Mouse (Mus musculus) c-Kit-negative CD71-positive TER-119-positive erythroid progenitor cells, embryonic 14.5 days (primary cell): ENCODE measurements around the gene Catsper4.
"Not testable (repeated sequence)": the region's sequence is repeated elsewhere in the genome, so short reads cannot be mapped to it uniquely, and the experiment has no call there.

Experiments
- DNase-seq: peaks from one replicate; pipeline ENCODE4 v3.0.0-alpha.2; 2013; ENCODE audit warnings: low read depth, low spot score

The Catsper4 gene

GRCm38 (mm10) chr4:134227194-134227593 lies at the start of gene Catsper4:
Gene Catsper4 (minus strand): TSS chr4:134227383.
- DNase-seq: no peak

GRCm38 (mm10) chr4:134273417-134274345 lies 46.5 kb upstream of the Catsper4 start:
- DNase-seq: peak; percentile 82

- DNase-seq: no peak
Measured at GRCm38 (mm10) chr4:134272731-134273416, 45.7 kb upstream of the Catsper4 start.

- no peak for DNase-seq
Measured at GRCm38 (mm10) chr4:134271979-134272378, 44.8 kb upstream of the Catsper4 start.

- not testable (repeated sequence) for DNase-seq
Measured at GRCm38 (mm10) chr4:134269622-134270021, 42.4 kb upstream of the Catsper4 start.

DNA sequence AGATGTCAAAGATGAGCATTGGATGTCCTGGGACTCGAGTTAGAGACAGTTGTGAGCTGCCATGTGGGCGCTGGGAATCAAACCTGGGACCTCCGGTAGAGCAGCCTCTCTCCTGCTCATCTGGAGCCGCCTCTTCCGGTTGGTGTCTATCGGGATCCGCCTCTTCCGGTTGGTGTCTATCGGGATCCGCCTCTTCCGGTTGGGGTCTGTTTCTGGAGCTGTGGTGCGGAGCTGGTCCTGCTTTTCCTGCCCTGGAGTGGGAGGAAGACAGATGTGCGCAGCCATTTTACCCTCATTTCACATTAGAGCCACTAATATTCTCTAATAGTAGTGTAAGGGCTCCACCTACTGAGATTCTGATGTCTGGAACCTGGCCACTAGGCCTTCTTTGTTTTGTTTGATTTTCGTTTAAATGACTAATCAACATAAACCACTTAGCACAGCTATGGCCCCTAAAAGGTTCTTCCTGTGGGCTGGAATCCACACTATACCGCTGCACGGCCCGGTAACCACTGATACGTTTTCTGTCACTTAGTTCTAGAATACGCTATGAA lies 41.0 kb upstream of the Catsper4 start:
- no peak for DNase-seq

DNA sequence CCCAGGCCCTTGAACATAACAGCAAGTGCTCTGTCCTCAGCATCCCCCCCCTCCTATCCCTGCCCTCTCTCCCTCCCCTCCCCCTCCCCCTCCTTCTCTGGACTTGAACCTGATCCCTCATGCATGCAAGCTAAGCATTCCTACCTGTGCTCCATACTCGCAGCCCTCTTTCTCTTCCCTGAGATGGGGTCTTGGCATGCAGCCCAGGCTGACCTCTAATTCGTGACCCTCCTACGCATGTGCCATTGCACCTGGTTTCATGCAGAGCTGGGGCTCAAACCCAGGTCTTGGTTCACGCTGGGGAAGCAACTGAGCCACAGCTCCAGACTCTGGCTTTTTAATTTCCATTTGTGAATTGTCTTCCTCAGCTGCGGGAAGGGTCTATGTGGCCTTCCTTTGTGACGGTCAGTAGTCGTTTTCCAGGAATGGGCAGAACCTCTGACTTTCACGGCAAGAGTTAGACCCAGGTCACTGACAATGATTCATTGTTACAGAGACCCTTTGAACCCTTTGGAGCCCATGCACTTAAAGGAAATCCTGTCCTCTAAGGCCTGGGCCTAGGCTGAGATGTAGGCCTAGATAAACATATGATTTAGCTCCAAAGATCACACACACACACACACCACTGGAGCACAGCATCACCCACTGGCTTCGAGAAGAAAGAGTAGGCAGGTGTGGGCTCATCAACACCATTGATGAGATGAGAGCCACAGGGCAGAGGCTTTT lies 38.8 kb upstream of the Catsper4 start:
- no peak for DNase-seq

DNA sequence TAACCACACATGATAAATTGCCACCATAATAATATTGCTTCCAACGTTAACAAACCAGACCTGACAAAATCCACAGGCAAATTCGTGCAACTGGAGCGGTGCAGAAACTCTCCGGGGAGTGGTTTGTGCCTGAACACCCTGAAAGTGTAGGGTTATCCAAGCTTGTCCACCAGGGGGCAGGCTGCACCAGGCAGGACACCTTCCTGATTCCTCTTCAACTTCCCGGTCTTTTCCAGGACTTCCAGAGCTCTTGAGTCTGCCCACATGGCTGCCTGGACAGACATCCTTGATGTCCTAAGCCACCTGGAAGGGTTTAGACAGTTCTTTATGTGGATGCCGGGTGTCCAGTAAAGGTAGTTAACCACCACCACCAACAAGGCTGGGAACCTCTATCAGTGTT lies 36.0 kb upstream of the Catsper4 start:
- DNase-seq: no peak

DNA sequence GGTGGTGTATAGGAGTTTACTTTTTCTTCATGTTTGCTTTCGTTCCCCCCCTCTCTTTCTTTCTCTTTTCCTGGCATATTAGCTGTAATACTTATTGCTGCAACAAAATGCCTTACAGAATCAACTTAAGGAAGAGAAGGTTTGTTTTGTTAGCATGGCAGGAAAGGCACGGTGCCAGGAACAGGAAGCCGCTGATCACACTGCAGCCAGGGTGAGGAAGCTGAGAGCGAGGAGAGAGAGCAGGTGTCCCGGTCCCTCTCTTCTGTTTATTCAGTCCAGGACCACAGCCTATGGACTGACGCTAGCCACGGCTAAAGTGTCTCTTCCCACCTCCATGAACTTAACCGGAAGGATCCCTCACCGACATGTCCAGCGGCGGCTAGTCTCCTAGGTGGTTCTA lies 31.2 kb upstream of the Catsper4 start:
- DNase-seq: no peak

DNA sequence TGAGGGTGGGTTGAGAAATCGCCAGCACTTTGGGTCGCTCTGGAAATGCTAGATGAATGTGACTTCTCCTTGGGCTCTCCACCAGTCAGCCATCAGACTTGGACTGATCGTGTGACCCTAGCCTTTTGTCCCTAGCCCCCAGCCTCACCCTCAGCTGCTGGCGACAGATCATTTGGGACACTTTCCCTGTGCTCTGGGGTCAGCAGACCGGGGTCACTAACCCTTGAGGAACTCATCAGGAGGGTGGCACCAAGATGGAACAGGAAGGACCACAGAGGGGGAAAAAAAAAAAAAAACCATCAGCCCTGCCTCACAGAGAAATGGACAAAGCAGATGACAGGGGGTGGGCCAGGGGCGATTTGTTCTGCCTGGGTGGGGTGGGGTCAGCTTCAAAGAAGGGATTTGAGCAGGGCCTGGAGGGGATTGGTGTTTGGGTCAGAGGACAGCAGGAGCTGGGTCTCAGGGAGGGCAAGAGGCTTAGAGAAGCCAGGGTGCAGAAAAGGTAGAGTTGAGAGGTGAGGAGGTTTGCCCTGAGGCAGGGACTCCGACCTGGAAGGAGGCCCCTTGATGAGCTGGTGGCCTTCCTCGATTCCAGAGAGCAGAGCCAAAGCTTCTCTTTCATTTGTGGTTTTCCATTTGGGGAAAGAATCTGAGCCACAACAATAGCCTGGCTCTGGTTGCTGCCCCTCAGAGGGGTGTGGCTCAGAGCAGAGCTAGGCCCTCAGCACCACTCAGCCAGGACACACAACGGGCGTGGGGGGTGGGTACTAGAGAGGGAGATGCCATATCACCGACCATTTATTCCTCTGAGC lies 30.2 kb upstream of the Catsper4 start:
- no peak for DNase-seq

- DNase-seq: no peak
Measured at GRCm38 (mm10) chr4:134256407-134257197, 29.4 kb upstream of the Catsper4 start.

DNA sequence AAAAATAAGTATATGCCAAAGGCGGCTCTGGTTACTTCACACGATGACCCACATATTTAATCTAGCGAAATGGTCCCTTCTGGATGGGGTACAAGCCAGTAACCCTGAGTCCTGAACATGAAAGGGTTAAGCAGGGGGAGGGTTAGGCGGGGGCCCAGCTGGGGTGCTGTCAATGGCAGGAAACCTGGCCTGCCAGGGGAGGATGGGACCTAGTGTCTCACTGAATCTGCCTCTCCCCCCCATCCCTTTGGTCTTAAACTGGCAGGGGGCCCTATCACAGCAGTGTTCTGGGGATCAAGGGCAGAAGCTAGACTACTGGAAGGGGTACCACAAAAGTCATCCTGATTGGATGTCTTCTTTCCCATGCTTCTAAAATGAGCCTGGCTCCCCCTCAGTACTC lies 28.7 kb upstream of the Catsper4 start:
- DNase-seq: no peak

DNA sequence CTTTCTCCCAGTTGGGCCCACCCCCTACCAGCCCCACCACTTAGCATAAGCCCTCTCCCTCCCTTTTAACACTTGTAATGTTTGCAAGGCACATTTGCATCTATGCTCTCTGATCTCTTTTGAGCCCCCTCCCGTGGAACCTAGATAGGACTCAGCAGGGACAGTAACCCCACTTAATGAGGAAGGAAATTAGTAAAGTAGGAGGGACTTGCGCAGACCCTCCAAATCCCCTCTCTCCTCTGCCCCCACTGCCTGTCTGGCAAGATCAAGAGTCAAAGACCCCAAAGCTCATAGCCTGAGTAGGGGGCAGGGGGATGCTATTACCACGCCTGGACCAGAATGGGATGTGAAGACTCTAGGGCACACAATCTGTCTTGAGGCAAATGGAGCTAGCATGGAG lies 27.7 kb upstream of the Catsper4 start:
- DNase-seq: no peak

GRCm38 (mm10) chr4:134253722-134254324 lies 26.6 kb upstream of the Catsper4 start, which contains the start of gene Grrp1:
Gene Grrp1 (minus strand): TSS chr4:134254106.
- DNase-seq: no peak

- no peak for DNase-seq
Measured at GRCm38 (mm10) chr4:134252911-134253721, 25.9 kb upstream of the Catsper4 start.

DNA sequence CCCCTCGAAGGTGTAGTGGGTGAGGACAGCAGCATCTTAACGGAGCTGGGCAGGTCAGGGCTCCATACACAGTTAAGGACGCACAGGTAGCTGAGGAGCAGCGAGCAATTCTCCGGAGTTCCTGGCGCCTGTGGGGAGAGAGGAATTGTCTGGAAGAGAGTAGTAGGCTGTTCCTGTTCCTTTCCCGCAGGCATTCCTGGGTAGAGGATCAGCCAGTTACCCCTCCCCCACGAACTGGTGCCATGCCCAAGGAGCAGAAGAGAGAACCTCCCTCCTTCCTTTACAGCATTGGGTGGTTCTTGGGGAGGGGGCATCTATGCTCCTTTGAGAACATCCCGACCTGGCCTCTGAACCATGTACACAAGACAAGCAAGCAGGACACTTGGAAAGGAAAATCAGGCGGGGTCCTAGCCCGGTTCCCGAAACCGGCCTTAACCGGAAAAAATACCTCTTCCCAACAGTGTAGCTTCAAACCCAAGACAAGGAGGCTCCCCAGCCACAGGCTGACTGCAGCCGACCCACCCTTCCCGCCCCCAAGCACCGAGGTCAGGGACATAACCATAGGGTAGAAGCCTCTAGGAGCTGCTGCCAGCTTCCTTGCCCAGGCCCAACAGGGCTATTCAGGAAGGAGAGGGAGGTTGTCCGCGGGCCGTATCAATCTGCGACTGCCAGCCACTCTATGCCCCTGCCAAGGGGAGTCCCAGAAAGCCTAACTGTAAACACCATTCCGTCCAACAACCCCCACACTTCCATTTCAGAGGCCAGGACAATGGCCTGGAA lies 25.1 kb upstream of the Catsper4 start:
- no peak for DNase-seq

DNA sequence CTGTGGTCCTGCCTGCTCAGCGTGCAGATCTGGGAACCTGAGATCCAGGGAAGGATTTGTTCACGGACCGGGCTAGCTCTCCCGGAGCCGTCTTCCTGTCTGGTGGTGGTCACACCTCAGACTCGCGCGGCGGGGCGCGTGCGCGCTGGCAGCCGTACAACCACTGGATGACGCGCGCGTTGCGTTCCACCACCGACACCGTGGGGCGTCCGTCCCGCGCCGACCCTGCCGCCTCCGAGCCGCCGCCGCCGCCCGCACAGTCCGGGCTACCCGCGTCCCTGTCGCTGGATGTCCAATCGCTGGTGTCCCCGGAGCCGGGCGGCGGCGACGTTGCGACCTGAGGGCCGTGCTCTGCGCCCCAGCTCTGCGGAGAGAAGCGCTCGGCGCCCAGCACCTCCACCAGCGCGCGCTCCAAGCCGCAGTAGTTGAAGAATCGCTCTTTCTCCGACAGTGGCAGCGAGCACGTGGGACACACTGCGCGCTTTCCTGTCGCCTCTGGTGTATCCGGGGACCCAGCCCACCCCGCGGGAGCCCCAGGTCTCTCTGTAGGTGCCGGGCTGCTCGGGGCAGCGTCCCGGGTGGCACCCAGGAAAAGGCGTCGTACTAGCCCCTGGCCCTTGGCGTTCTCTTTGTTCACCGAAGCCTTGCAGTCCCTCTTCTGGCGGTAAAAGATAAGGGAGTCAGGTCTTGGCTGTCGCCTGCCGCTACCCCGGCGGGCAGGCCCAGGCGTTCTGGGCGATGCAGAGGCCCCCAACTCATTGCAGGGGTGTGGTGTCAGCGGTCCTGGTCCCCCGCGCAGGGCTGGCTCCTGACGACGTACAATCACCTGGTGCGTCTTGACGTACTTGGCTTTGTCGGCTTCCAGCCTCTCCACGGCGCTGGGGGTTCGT lies 24.3 kb upstream of the Catsper4 start:
- DNase-seq: no peak
